Mouse (Mus musculus) thymus, postnatal 36 days (tissue): ENCODE measurements around the gene Rpa3.

Source experiments
- DNase-seq, 2 experiments: peaks; one replicate each; pipeline ENCODE4 v3.0.0; 2022; ENCODE audit warnings: mixed read lengths in 2 of 2

The Rpa3 gene

GRCm38 (mm10) chr6:8259004-8259666 lies at the start of gene Rpa3, which contains the start of the genes Umad1 and Gm45062:
Gene Rpa3 (minus strand): TSS chr6:8259173.
Gene Umad1 (plus strand): TSS chr6:8259288.
Gene Gm45062 (plus strand): TSS chr6:8259450.
- peak; percentile 93 to 96 for DNase-seq

- DNase-seq: no peak
Measured at GRCm38 (mm10) chr6:8307878-8308775, 49.2 kb upstream of the Rpa3 start.

- DNase-seq: peak in 1 of 2 experiments; percentile 44
Measured at GRCm38 (mm10) chr6:8299066-8299863, 40.3 kb upstream of the Rpa3 start.

GRCm38 (mm10) chr6:8294048-8294784 lies 35.2 kb upstream of the Rpa3 start:
- no peak for DNase-seq

GRCm38 (mm10) chr6:8288755-8289580 lies 30.0 kb upstream of the Rpa3 start:
- DNase-seq: no peak

GRCm38 (mm10) chr6:8286146-8286545 lies 27.2 kb upstream of the Rpa3 start:
- no peak for DNase-seq

GRCm38 (mm10) chr6:8285401-8285960 lies 26.5 kb upstream of the Rpa3 start:
- DNase-seq: no peak

- no peak for DNase-seq
Measured at GRCm38 (mm10) chr6:8283255-8283654, 24.3 kb upstream of the Rpa3 start.

GRCm38 (mm10) chr6:8278426-8279002 lies 19.5 kb upstream of the Rpa3 start:
- peak in 1 of 2 experiments; percentile 42 for DNase-seq

GRCm38 (mm10) chr6:8276431-8276830 lies 17.5 kb upstream of the Rpa3 start:
- no peak for DNase-seq

- peak; percentile 83 to 87 for DNase-seq
Measured at GRCm38 (mm10) chr6:8275098-8275497, 16.1 kb upstream of the Rpa3 start.

- peak; percentile 51 to 57 for DNase-seq
Measured at GRCm38 (mm10) chr6:8274387-8275054, 15.5 kb upstream of the Rpa3 start.

GRCm38 (mm10) chr6:8271047-8271446 lies 12.1 kb upstream of the Rpa3 start:
- DNase-seq: no peak

- no peak for DNase-seq
Measured at GRCm38 (mm10) chr6:8259667-8260044, 683 bp upstream of the Rpa3 start.

GRCm38 (mm10) chr6:8258316-8258715 lies 657 bp downstream of the Rpa3 start:
- DNase-seq: no peak

- no peak for DNase-seq
Measured at GRCm38 (mm10) chr6:8228596-8228995, 30.4 kb downstream of the Rpa3 start.

- no peak for DNase-seq
Measured at GRCm38 (mm10) chr6:8227035-8227434, 31.9 kb downstream of the Rpa3 start.

GRCm38 (mm10) chr6:8210661-8211060 lies 48.3 kb downstream of the Rpa3 start:
- no peak for DNase-seq

- no peak for DNase-seq
Measured at GRCm38 (mm10) chr6:8209866-8210186, 49.1 kb downstream of the Rpa3 start.
